Mouse (Mus musculus) fibroblast of lung, adult 2 months (primary cell): ENCODE measurements around the gene Dst.
"Not testable (repeated sequence)": the region's sequence is repeated elsewhere in the genome, so short reads cannot be mapped to it uniquely, and the experiment has no call there.

ENCODE experiments used
- DNase-seq: peaks from one replicate; pipeline ENCODE4 v3.0.0-alpha.2; 2011; ENCODE audit warnings: low read depth

The Dst gene

GRCm38 (mm10) chr1:34063943-34064342, 155.9 kb downstream of the Dst start:
- no peak for DNase-seq

- no peak for DNase-seq
Observed at GRCm38 (mm10) chr1:34065551-34066048, 157.6 kb downstream of the Dst start.

GRCm38 (mm10) chr1:34066401-34066800, 158.4 kb downstream of the Dst start:
- DNase-seq: not testable (repeated sequence)

GRCm38 (mm10) chr1:34068341-34068740, 160.3 kb downstream of the Dst start:
- DNase-seq: no peak

GRCm38 (mm10) chr1:34069514-34070290, 161.7 kb downstream of the Dst start:
- no peak for DNase-seq

GRCm38 (mm10) chr1:34070474-34070873, 162.4 kb downstream of the Dst start:
- DNase-seq: no peak

GRCm38 (mm10) chr1:34070991-34071639, 163.1 kb downstream of the Dst start:
- DNase-seq: no peak

GRCm38 (mm10) chr1:34072262-34072661, 164.2 kb downstream of the Dst start:
- no peak for DNase-seq

GRCm38 (mm10) chr1:34073436-34074169, 165.6 kb downstream of the Dst start:
- DNase-seq: no peak

- no peak for DNase-seq
Observed at GRCm38 (mm10) chr1:34074245-34075187, 166.5 kb downstream of the Dst start.

GRCm38 (mm10) chr1:34076701-34077421, 168.8 kb downstream of the Dst start:
- no peak for DNase-seq

GRCm38 (mm10) chr1:34077422-34077790, 169.4 kb downstream of the Dst start:
- DNase-seq: no peak

- DNase-seq: no peak
Observed at GRCm38 (mm10) chr1:34077941-34078340, 169.9 kb downstream of the Dst start.

- no peak for DNase-seq
Observed at GRCm38 (mm10) chr1:34089011-34089410, 181.0 kb downstream of the Dst start.

GRCm38 (mm10) chr1:34090700-34091099, 182.7 kb downstream of the Dst start:
- DNase-seq: no peak

GRCm38 (mm10) chr1:34093652-34094051, 185.6 kb downstream of the Dst start:
- DNase-seq: no peak

- DNase-seq: no peak
Observed at GRCm38 (mm10) chr1:34094301-34094700, 186.3 kb downstream of the Dst start.

- no peak for DNase-seq
Observed at GRCm38 (mm10) chr1:34095173-34095572, 187.1 kb downstream of the Dst start.

GRCm38 (mm10) chr1:34096923-34097322, 188.9 kb downstream of the Dst start:
- no peak for DNase-seq

- DNase-seq: no peak
Observed at GRCm38 (mm10) chr1:34097640-34098039, 189.6 kb downstream of the Dst start.

- DNase-seq: no peak
Observed at GRCm38 (mm10) chr1:34099439-34099838, 191.4 kb downstream of the Dst start.
